Mouse (Mus musculus) kidney, adult 2 months (tissue): Measurements from ENCODE around the gene Gas2l2. TPM values are rescaled to one million over a fixed set of nuclear protein-coding genes. Genes with fewer than 3 reads are reported as not detected.
A peak's percentile ranks its signal among the peaks of the same experiment; 100 is the strongest.

ENCODE experiments used
- DNase-seq: peaks from one replicate; pipeline ENCODE4 v3.0.0; 2021
- H3K27ac ChIP-seq: fragments of 200-500 bp; 2 replicates; pipeline ENCODE4 v1.5.1; 2012; ENCODE audit warnings: low read depth, low read length, control low read depth, inconsistent platforms; ENCODE audit not compliant: insufficient read depth
- H3K27me3 ChIP-seq: fragments of 200-500 bp; replicated peaks from 2 replicates; pipeline ENCODE4 v1.6.1; 2012; ENCODE audit warnings: mild to moderate bottlenecking, moderate library complexity, low read length, inconsistent platforms; ENCODE audit not compliant: control insufficient read depth, insufficient read depth
- H3K36me3 ChIP-seq: fragments of 200-500 bp; 2 replicates; pipeline ENCODE4 v1.6.1; 2012; ENCODE audit warnings: mild to moderate bottlenecking, moderate library complexity, low read length, inconsistent platforms; ENCODE audit not compliant: control insufficient read depth, insufficient read depth
- H3K4me1 ChIP-seq: fragments of 200-500 bp; 2 replicates; pipeline ENCODE4 v1.6.1; 2011; ENCODE audit warnings: low read length; ENCODE audit not compliant: control insufficient read depth, insufficient read depth
- H3K4me3 ChIP-seq: fragments of 200-500 bp; 2 replicates; pipeline ENCODE4 v1.5.1; 2011; ENCODE audit warnings: mild to moderate bottlenecking, low read depth, low read length, control low read depth; ENCODE audit not compliant: insufficient read depth
- CTCF ChIP-seq: fragments of 200-500 bp; conservative IDR thresholded peaks from 2 replicates; pipeline ENCODE4 v1.5.1; 2011; ENCODE audit warnings: low read depth, mild to moderate bottlenecking, control low read depth, low read length, moderate library complexity, mixed read lengths; ENCODE audit not compliant: insufficient read depth, insufficient read length
- POLR2A ChIP-seq: fragments of 200-500 bp; IDR thresholded peaks from one replicate; pipeline ENCODE4 v1.6.1; 2011; ENCODE audit warnings: low read depth, low read length, control low read depth
- whole genome bisulfite sequencing: fragments of 180-500 bp; shearing (Covaris S2); methylation state at CpG from one replicate; pipeline ENCODE4 v1.1.7; 2018; 5-methylcytosine and 5-hydroxymethylcytosine counted together
- polyA plus RNA-seq: library from polyadenylated mRNA; depleted of rRNA; stranded (reverse); fragments of >200 nt; gene quantifications from 2 replicates; pipeline ENCODE4 v1.2.3, GENCODE M21; 2012

Gene Gas2l2
- polyA plus RNA-seq, 1 experiment, result not detected

GRCm38 (mm10) chr11:83410510-83410909, 18.7 kb downstream of the Gas2l2 start:
- 71% methylated on average over 6 of the region's 6 CpGs for WGBS
- no peak overlapping the region for H3K4me3 ChIP-seq
- TF ChIP-seq CTCF (no peak), POLR2A (no peak)
- no peak overlapping the region for H3K27ac ChIP-seq
- H3K4me1 ChIP-seq, result no peaks in the 10 kb centered on the region; the same call in 1 of the 2 replicates
- no peak for DNase-seq
- H3K27me3 ChIP-seq, result no peaks in the 10 kb centered on the region
- H3K36me3 ChIP-seq, result no peaks in the 10 kb centered on the region

DNA sequence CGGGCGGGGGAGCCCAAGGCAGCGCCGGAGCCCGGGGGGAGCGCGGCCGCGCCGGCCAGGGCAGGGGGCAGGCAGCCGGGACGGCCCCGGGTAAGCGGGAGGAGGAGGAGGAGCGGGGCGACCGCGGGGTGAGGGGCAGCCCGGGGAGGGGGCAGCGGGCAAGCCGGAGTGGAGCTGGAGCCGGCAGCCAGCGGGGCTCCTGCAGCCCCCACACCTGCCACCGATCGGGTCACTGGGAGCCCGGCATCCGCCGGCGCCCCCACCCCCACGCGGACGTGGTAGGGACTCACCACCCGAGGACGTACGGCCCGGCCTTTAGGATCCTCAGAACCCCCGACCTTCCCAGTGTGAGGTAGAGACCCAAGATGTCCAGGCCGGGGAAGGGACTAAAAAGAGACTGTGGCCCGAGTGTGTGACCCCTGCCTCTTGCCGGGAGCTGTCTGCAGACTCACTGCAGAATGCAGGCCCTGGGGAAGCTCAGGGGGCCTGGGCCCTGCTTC, 19.4 kb downstream of the Gas2l2 start:
- H3K36me3 ChIP-seq, result no peaks in the 10 kb centered on the region
- peak overlapping the region; percentile 28; the same call in 1 of the 2 replicates for H3K4me3 ChIP-seq
- no peak for DNase-seq
- H3K27me3 ChIP-seq, result no peaks in the 10 kb centered on the region
- 5% methylated on average over 39 of the region's 40 CpGs for WGBS
- TF ChIP-seq CTCF (no peak), POLR2A (no peak)
- H3K4me1 ChIP-seq, result no peaks in the 10 kb centered on the region; the same call in 1 of the 2 replicates
- H3K27ac ChIP-seq, result no peak overlapping the region

- H3K4me3 ChIP-seq, result peak within 1 kb of the TSS; percentile 28
- H3K4me1 ChIP-seq, result no peaks in the 10 kb centered on the region; the same call in 1 of the 2 replicates
- H3K27me3 ChIP-seq, result no peaks in the 10 kb centered on the region
- H3K27ac ChIP-seq, result no peak within 1 kb of the TSS
- TF ChIP-seq POLR2A (no peak), CTCF (no peak)
- peak; percentile 55 for DNase-seq
- 3% methylated on average over 24 of the region's 44 CpGs for WGBS
- no peaks in the 10 kb centered on the region for H3K36me3 ChIP-seq
Observed at GRCm38 (mm10) chr11:83409087-83409754, 20.0 kb downstream of the Gas2l2 start, which contains the start of gene Rasl10b. Rasl10b (plus strand) TSS chr11:83409137.

- H3K4me3 ChIP-seq, result no peak overlapping the region
- no peaks in the 10 kb centered on the region for H3K36me3 ChIP-seq
- H3K4me1 ChIP-seq, result no peaks in the 10 kb centered on the region; the same call in 1 of the 2 replicates
- DNase-seq, result no peak
- 50% methylated on average over 8 of the region's 8 CpGs for WGBS
- no peaks in the 10 kb centered on the region for H3K27me3 ChIP-seq
- TF ChIP-seq CTCF, result no peak
- TF ChIP-seq POLR2A, result no peak
- H3K27ac ChIP-seq, result no peak overlapping the region
Observed at GRCm38 (mm10) chr11:83408242-83408641, 21.0 kb downstream of the Gas2l2 start.

DNA sequence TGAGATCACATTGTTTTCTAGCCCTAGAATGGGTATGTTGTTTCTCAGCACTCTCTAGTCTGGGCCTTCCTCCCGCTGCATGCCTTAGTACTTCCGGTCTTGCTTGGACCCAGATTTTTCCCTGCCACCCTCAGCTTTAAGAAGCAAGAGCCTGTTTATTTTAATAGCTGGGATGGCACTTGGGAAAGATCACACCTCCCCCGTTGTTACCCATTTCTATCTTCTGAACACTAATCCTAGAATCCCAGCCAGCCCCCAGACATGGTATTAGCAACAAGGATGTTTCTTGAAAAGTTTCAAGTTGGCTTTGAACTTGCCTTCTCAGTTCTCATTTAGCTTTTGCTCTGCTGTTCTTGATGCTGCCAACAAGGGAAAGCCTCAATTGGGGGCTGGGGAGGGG, 22.9 kb downstream of the Gas2l2 start:
- TF ChIP-seq CTCF (no peak), POLR2A (no peak)
- H3K27me3 ChIP-seq, result no peaks in the 10 kb centered on the region
- 72% methylated on average over 3 of the region's 3 CpGs for WGBS
- no peak for DNase-seq
- no peak overlapping the region for H3K27ac ChIP-seq
- no peak overlapping the region for H3K4me3 ChIP-seq
- no peaks in the 10 kb centered on the region for H3K36me3 ChIP-seq
- no peaks in the 10 kb centered on the region; the same call in 1 of the 2 replicates for H3K4me1 ChIP-seq

GRCm38 (mm10) chr11:83403787-83404186, 25.5 kb downstream of the Gas2l2 start:
- no peak for DNase-seq

GRCm38 (mm10) chr11:83398724-83399123, 30.5 kb downstream of the Gas2l2 start:
- Histone ChIP-seq H3K27me3 (no peaks in the 10 kb centered on the region), H3K4me1 (no peaks in the 10 kb centered on the region), H3K4me3 (no peak overlapping the region), H3K27ac (no peak overlapping the region), H3K36me3 (peaks cover 5% of the 10 kb centered on the region; the same call in 1 of the 2 replicates)
- no peak for TF ChIP-seq CTCF
- TF ChIP-seq POLR2A, result no peak
- no peak for DNase-seq
- WGBS, result 78% methylated on average over 5 of the region's 5 CpGs

More at GRCm38 (mm10) chr11:83403787-83404186, 25.5 kb downstream of the Gas2l2 start:
- TF ChIP-seq CTCF (no peak), POLR2A (no peak)
- Histone ChIP-seq H3K36me3 (no peaks in the 10 kb centered on the region; the same call in 1 of the 2 replicates), H3K27ac (no peak overlapping the region), H3K27me3 (no peaks in the 10 kb centered on the region), H3K4me1 (no peaks in the 10 kb centered on the region), H3K4me3 (no peak overlapping the region)
- WGBS, result 87% methylated on average over 7 of the region's 7 CpGs
